Mouse (Mus musculus) embryonic facial prominence, embryonic 12.5 days (tissue): ENCODE data around the gene Sh2d6. TPM values are rescaled to one million over a fixed set of nuclear protein-coding genes. Genes with fewer than 3 reads are reported as not detected.
"Not testable (repeated sequence)": the region's sequence is repeated elsewhere in the genome, so short reads cannot be mapped to it uniquely, and the experiment has no call there.

ENCODE experiments used
- ATAC-seq: fragments of 200-750 bp; cut with Nextera tagmentation; 2 replicates; pipeline ENCODE4 v1.8.0; 2017; ENCODE audit not compliant: insufficient number of reproducible peaks, insufficient read depth, low FRiP score, low TSS enrichment
- H3K27ac ChIP-seq: fragments of 300-500 bp; sonication (generic); 2 replicates; pipeline ENCODE4 v1.5.1; 2016; ENCODE audit warnings: mild to moderate bottlenecking
- H3K27me3 ChIP-seq: fragments of 300-500 bp; sonication (generic); 2 replicates; pipeline ENCODE4 v1.6.1; 2016; ENCODE audit warnings: mild to moderate bottlenecking, moderate library complexity
- H3K36me3 ChIP-seq: fragments of 300-500 bp; sonication (generic); 2 replicates; pipeline ENCODE4 v1.6.1; 2016; ENCODE audit warnings: mild to moderate bottlenecking
- H3K4me1 ChIP-seq: fragments of 300-500 bp; sonication (generic); 2 replicates; pipeline ENCODE4 v1.6.1; 2016
- H3K4me2 ChIP-seq: fragments of 300-500 bp; sonication (generic); replicated peaks from 2 replicates; pipeline ENCODE4 v1.6.1; 2016; ENCODE audit warnings: mild to moderate bottlenecking, moderate library complexity
- H3K4me3 ChIP-seq: fragments of 300-500 bp; sonication (generic); 2 replicates; pipeline ENCODE4 v1.5.1; 2016; ENCODE audit warnings: mild to moderate bottlenecking
- H3K9ac ChIP-seq: fragments of 300-500 bp; sonication (generic); 2 replicates; pipeline ENCODE4 v1.6.1; 2016; ENCODE audit warnings: mild to moderate bottlenecking, moderate library complexity
- H3K9me3 ChIP-seq: fragments of 300-500 bp; sonication (generic); 2 replicates; pipeline ENCODE4 v1.6.1; 2016; ENCODE audit warnings: mild to moderate bottlenecking, moderate library complexity
- WGBS: fragments of 180-500 bp; shearing (Covaris S2); methylation state at CpG from one replicate; pipeline ENCODE4 v1.1.7; 2016; 5-methylcytosine and 5-hydroxymethylcytosine counted together
- polyA plus RNA-seq: library from polyadenylated mRNA; unstranded; fragments of >200 nt; fragmentation: Nextera tagmentation; extraction: Ambion mirVana; gene quantifications from 2 replicates; pipeline ENCODE4 v1.2.1, GENCODE M21; 2016

Gene Sh2d6
- polyA plus RNA-seq, 1 experiment from 2014 or later = not detected

- H3K36me3 ChIP-seq = no peaks in the 10 kb centered on the region
- H3K4me2 ChIP-seq = no peak overlapping the region
- 22% methylated on average over 9 of the region's 9 CpGs for WGBS
- no peaks in the 10 kb centered on the region for H3K9me3 ChIP-seq
- H3K4me3 ChIP-seq = no peak overlapping the region
- no peaks in the 10 kb centered on the region for H3K27me3 ChIP-seq
- peak overlapping the region; percentile 54 for H3K27ac ChIP-seq
- H3K4me1 ChIP-seq = peaks cover 25% of the 10 kb centered on the region
- H3K9ac ChIP-seq = no peak overlapping the region
- peak; percentile 53; the same call in 1 of the 2 replicates for ATAC-seq
These were observed 12.7 kb upstream of the Sh2d6 start for GRCm38 (mm10) chr6:72534035-72534809.

- H3K27me3 ChIP-seq, H3K9ac ChIP-seq, H3K9me3 ChIP-seq, H3K4me2 ChIP-seq, H3K4me3 ChIP-seq, H3K36me3 ChIP-seq: not testable (repeated sequence)
- ATAC-seq = peak; percentile 50; the same call in 1 of the 2 replicates
- WGBS = 28% methylated on average over 1 of the region's 1 CpGs
- Histone ChIP-seq H3K27ac (peak overlapping the region; percentile 54), H3K4me1 (peaks cover 23% of the 10 kb centered on the region)
These were observed 12.0 kb upstream of the Sh2d6 start for GRCm38 (mm10) chr6:72533555-72533954.

GRCm38 (mm10) chr6:72532580-72532979 is 11.1 kb upstream of the Sh2d6 start:
- Histone ChIP-seq H3K4me2 (no peak overlapping the region), H3K4me3 (no peak overlapping the region), H3K9me3 (no peaks in the 10 kb centered on the region), H3K27ac (0 out of 2 replicates have a peak overlapping the region, but pooled peaks have one; percentile 11), H3K9ac (no peak overlapping the region), H3K27me3 (no peaks in the 10 kb centered on the region), H3K36me3 (no peaks in the 10 kb centered on the region), H3K4me1 (peaks cover 15% of the 10 kb centered on the region)
- no peak for ATAC-seq
- 76% methylated on average over 4 of the region's 4 CpGs for WGBS

DNA sequence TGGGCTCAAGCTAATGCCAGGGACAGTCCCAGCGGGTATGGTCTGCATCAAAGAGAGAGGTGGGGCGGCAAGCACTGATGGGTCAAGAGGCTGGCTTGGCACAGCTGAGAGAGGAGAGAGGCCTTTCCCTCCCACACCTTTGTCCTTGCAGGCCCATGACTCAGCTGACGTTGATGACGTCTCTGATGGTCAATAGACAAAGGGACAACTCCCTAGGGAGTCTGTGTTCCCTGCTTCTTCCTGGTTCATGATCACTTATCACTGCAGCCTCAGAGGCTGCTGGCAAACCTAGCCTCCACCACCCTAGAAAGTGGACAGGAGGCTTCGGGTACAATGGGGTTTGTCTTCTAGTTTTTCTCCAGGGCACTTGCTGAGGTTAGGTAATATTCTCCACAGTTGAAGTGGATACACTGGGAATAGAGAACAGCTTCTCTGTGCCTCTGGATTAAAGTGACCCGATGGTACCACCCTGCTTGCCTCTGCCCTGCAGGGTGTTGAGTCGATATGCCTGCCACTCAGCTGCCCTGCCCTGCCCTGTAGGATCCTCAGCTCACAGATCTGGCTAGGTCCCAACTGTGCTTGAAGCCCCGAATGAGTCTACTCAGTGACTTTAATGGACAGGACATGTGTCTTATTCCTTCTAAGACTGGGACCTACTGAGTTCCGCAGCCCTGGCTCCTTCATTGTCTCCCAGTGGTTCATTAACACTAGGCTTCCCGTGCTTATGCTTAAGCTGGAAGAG is 7.1 kb upstream of the Sh2d6 start:
- 79% methylated on average over 10 of the region's 10 CpGs for WGBS
- Histone ChIP-seq H3K4me1 (peaks cover 9% of the 10 kb centered on the region), H3K4me3 (no peak overlapping the region), H3K4me2 (no peak overlapping the region), H3K27ac (no peak overlapping the region), H3K36me3 (no peaks in the 10 kb centered on the region), H3K27me3 (no peaks in the 10 kb centered on the region), H3K9me3 (no peaks in the 10 kb centered on the region), H3K9ac (no peak overlapping the region)
- ATAC-seq = no peak

GRCm38 (mm10) chr6:72527070-72527469 is 5.6 kb upstream of the Sh2d6 start:
- no peaks in the 10 kb centered on the region for H3K4me1 ChIP-seq
- WGBS = 85% methylated on average over 4 of the region's 4 CpGs
- no peaks in the 10 kb centered on the region for H3K9me3 ChIP-seq
- no peak for ATAC-seq
- no peak overlapping the region for H3K27ac ChIP-seq
- H3K27me3 ChIP-seq = no peaks in the 10 kb centered on the region
- no peak overlapping the region for H3K4me2 ChIP-seq
- no peak overlapping the region for H3K9ac ChIP-seq
- no peaks in the 10 kb centered on the region for H3K36me3 ChIP-seq
- no peak overlapping the region for H3K4me3 ChIP-seq

DNA sequence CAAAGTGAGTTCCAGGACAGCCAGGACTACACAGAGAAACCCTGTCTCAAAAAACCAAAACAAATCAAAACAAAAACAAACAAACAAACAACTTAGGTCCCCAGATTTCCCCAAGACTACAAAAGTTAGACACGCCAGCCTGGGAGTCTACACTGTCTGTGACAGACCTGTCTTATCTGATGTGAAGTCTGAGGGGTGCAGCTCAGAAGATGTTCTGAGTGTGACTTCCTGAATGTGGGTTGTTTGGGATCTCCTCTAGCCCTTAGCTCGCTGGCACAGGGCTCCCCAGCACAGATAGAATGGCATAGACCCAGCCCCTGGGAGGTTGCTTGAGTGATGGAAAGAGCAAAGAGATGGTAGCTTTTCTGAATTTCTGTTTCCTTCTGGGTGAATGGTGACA is 2.7 kb upstream of the Sh2d6 start:
- Histone ChIP-seq H3K9me3 (no peaks in the 10 kb centered on the region), H3K27me3 (no peaks in the 10 kb centered on the region), H3K9ac (no peak overlapping the region), H3K4me1 (peaks cover 14% of the 10 kb centered on the region), H3K4me2 (no peak overlapping the region), H3K36me3 (no peaks in the 10 kb centered on the region), H3K27ac (no peak overlapping the region), H3K4me3 (no peak overlapping the region)
- ATAC-seq = no peak
- WGBS = 72% methylated on average over 2 of the region's 2 CpGs

GRCm38 (mm10) chr6:72523222-72523621 is 1.7 kb upstream of the Sh2d6 start:
- Histone ChIP-seq H3K4me2 (no peak overlapping the region), H3K9me3 (no peaks in the 10 kb centered on the region), H3K4me1 (peaks cover 19% of the 10 kb centered on the region), H3K36me3 (no peaks in the 10 kb centered on the region), H3K27me3 (no peaks in the 10 kb centered on the region), H3K27ac (no peak overlapping the region), H3K9ac (no peak overlapping the region), H3K4me3 (no peak overlapping the region)
- ATAC-seq = no peak
- WGBS = 60% methylated on average over 4 of the region's 4 CpGs

GRCm38 (mm10) chr6:72522288-72522687 is 781 bp upstream of the Sh2d6 start:
- H3K9ac ChIP-seq = no peak overlapping the region
- ATAC-seq = no peak
- 83% methylated on average over 5 of the region's 5 CpGs for WGBS
- H3K4me1 ChIP-seq = peaks cover 19% of the 10 kb centered on the region
- no peaks in the 10 kb centered on the region for H3K27me3 ChIP-seq
- H3K36me3 ChIP-seq = no peaks in the 10 kb centered on the region
- no peak overlapping the region for H3K4me2 ChIP-seq
- no peak overlapping the region for H3K4me3 ChIP-seq
- no peak overlapping the region for H3K27ac ChIP-seq
- H3K9me3 ChIP-seq = no peaks in the 10 kb centered on the region

DNA sequence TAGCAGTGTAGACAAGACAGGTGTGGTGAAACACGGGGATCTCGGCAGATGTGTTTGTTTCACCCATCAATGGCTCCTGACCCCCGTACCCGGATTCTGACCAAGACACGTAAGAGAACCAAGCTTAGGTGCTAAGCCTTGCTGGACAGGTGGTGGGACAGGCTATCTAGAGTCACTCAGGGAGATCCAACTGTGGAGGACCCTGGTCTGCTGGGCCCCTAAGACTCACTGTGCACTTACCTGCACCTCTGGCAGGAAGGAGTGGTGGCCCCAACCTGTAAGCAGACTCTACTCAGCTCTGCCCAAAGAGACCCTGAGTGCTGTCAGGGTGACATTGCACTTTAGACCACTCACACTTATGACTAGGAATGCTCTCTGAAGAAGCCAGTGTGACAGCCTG is 603 bp downstream of the Sh2d6 start:
- no peak overlapping the region for H3K27ac ChIP-seq

GRCm38 (mm10) chr6:72519892-72520663 is 1.4 kb downstream of the Sh2d6 start:
- H3K4me1 ChIP-seq = peaks cover 19% of the 10 kb centered on the region
- WGBS = 16% methylated on average over 10 of the region's 10 CpGs
- no peaks in the 10 kb centered on the region for H3K36me3 ChIP-seq
- H3K4me3 ChIP-seq = no peak overlapping the region
- 0 out of 2 replicates have a peak, but pooled peaks have one; percentile 29 for ATAC-seq
- peak overlapping the region; percentile 28 for H3K4me2 ChIP-seq
- H3K27ac ChIP-seq = peak overlapping the region; percentile 66; the same call in 1 of the 2 replicates
- no peak overlapping the region for H3K9ac ChIP-seq
- H3K9me3 ChIP-seq = no peaks in the 10 kb centered on the region
- no peaks in the 10 kb centered on the region for H3K27me3 ChIP-seq

More for the DNA sequence above, 603 bp downstream of the Sh2d6 start:
- WGBS = 89% methylated on average over 5 of the region's 5 CpGs
- Histone ChIP-seq H3K9me3 (no peaks in the 10 kb centered on the region), H3K4me1 (peaks cover 19% of the 10 kb centered on the region), H3K4me2 (no peak overlapping the region), H3K4me3 (no peak overlapping the region), H3K36me3 (no peaks in the 10 kb centered on the region), H3K27me3 (no peaks in the 10 kb centered on the region), H3K9ac (no peak overlapping the region)
- ATAC-seq = no peak

DNA sequence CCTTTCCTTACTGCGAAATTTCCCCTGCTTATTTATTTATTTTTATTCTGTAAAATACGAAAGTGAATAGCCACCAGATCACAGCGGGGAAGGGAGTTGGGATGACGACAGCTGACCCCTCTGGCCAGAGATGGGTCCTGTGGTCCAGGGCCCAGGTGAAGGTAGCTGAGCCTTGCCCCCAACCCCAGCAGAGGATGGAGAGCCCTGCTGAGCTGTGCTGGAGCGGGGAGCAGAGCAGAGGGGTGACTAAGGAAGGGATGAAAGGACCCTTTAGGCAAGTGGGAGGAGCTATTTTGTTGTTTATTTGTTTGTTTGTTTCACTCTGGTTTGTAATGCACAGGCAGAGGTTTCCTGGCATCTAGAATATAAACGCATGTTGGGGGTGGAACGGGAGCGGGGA is 2.2 kb downstream of the Sh2d6 start:
- WGBS = 33% methylated on average over 8 of the region's 8 CpGs
- no peaks in the 10 kb centered on the region for H3K27me3 ChIP-seq
- H3K4me3 ChIP-seq = no peak overlapping the region
- H3K9me3 ChIP-seq = no peaks in the 10 kb centered on the region
- H3K9ac ChIP-seq = no peak overlapping the region
- no peaks in the 10 kb centered on the region for H3K36me3 ChIP-seq
- H3K4me2 ChIP-seq = peak overlapping the region; percentile 28; the same call in 1 of the 2 replicates
- no peak for ATAC-seq
- no peak overlapping the region for H3K27ac ChIP-seq
- peaks cover 19% of the 10 kb centered on the region for H3K4me1 ChIP-seq
